Mouse (Mus musculus) neutrophil, adult 59 days (primary cell): ENCODE measurements around the gene Olfr867. TPM values are rescaled to one million over a fixed set of nuclear protein-coding genes. Genes with fewer than 3 reads are reported as not detected.

Source experiments
- total RNA-seq, 2 experiments: library from RNA; stranded (reverse); gene quantifications; 1 replicate in 1 of 2; 2 replicates in 1 of 2; pipeline ENCODE4 v1.2.4; 2023

Gene Olfr867
- total RNA-seq: not detected

DNA sequence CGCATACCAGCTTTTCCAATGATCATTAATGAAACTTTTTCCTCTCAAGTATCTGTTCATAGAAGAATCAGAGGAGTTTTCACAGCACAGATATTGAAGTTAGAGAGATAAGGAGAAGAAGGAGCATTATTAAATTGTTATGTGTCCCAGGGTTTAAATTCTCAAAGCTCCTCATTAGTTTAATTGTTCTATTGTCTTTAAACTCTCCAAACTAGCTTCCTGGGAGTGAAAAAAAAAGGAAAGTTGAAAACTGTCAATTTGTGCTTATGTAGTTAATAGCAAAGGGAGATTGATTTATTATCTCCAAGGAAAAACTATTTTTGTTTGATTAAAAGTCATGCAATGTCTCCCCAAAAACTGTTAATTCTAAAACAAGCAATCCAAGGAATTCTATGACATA is at the start of gene Olfr867:
TSS of gene Olfr867 (minus strand) at position 101 of the 400 bp plus-strand sequence.

DNA sequence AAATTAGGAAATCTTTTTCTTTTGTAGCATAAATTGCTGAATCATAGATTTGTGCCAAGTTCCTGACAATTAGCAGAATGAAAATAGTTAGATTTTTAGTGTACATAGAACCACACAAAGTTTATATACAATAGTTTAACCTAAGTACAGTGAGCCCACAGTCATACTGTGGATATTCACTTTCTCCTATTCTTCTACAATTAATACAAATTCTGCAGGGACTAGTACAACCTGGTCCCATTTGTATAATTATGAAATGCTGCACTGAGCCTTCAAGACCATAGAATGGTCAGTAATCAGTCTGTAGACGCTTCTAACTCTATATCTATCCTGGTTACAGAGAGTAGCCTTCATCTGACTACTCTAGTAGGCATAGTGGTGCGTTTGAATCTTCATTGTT is 41.0 kb upstream of the Olfr867 start, which contains the start of gene Olfr868:
TSS of gene Olfr868 (plus strand) at position 301 of the 400 bp plus-strand sequence.

GRCm38 (mm10) chr9:20027935-20028334 is 29.4 kb downstream of the Olfr867 start, which contains the start of gene Olfr866:
Olfr866 (minus strand) TSS chr9:20028035.

Other genes starting within 250 kb of the Olfr867 start
- gene Olfr860, start 207.8 kb downstream of the Olfr867 start, total RNA-seq: not detected
- not detected for gene Olfr862, start 169.6 kb downstream of the Olfr867 start, total RNA-seq
- gene Olfr77, start 140.7 kb downstream of the Olfr867 start, total RNA-seq: not detected
- gene Olfr866, start 29.5 kb downstream of the Olfr867 start, total RNA-seq: not detected
- gene Olfr868, start 41.1 kb upstream of the Olfr867 start, total RNA-seq: not detected
- not detected for gene Olfr869, start 71.4 kb upstream of the Olfr867 start, total RNA-seq
- not detected for gene Olfr870, start 116.5 kb upstream of the Olfr867 start, total RNA-seq
- not detected for gene Olfr871, start 154.6 kb upstream of the Olfr867 start, total RNA-seq
- not detected for gene Olfr872, start 179.6 kb upstream of the Olfr867 start, total RNA-seq
- not detected for gene Olfr39, start 224.8 kb upstream of the Olfr867 start, total RNA-seq
- gene Olfr873, start 241.0 kb upstream of the Olfr867 start, total RNA-seq: not detected